Mouse (Mus musculus): ENCODE measurements at regions not wholly inside any gene's neighbourhood (a gene's known extent, or its start where the extent isn't known, plus 50 kb on each side); places are given as distances from the start of the nearest gene placed in this dataset.
"Not testable (repeated sequence)": the region's sequence is repeated elsewhere in the genome, so short reads cannot be mapped to it uniquely, and the experiment has no call there.

GRCm38 (mm10) chr10:96696571-96696970 lies 79.8 kb downstream of the Btg1 start:
- ATAC-seq (ENCODE audit: low FRiP score): no peak
- 90% methylated on average over 7 of the region's 7 CpGs for WGBS
- H3K4me1 ChIP-seq (ENCODE audit: control insufficient read depth, insufficient read depth, low read length): no peaks in the 10 kb centered on the region
- no peaks in the 10 kb centered on the region for H3K9me3 ChIP-seq (ENCODE audit: control insufficient read depth, low read length)
- H3K36me3 ChIP-seq (ENCODE audit: control insufficient read depth, insufficient read depth, low read length): no peaks in the 10 kb centered on the region
- no peak overlapping the region for H3K4me3 ChIP-seq (ENCODE audit: low read depth, low read length)
- H3K27me3 ChIP-seq (ENCODE audit: control insufficient read depth, insufficient read depth, low read length): no peaks in the 10 kb centered on the region
- no peak for DNase-seq (ENCODE audit: low spot score, missing footprints)
- H3K4me2 ChIP-seq: no peak overlapping the region
- H3K9ac ChIP-seq (ENCODE audit: low read length): no peak overlapping the region
- H3K27ac ChIP-seq (ENCODE audit: low read depth, low read length): no peak overlapping the region

GRCm38 (mm10) chr10:96697781-96698180 lies 81.0 kb downstream of the Btg1 start:
- no peak overlapping the region for H3K9ac ChIP-seq (ENCODE audit: low read length)
- 84% methylated on average over 3 of the region's 3 CpGs for WGBS

GRCm38 (mm10) chr10:96706656-96707055 lies 89.8 kb downstream of the Btg1 start:
- Histone ChIP-seq H3K27me3 (ENCODE audit: control insufficient read depth, insufficient read depth, low read length) (no peaks in the 10 kb centered on the region), H3K9ac (ENCODE audit: low read length) (no peak overlapping the region), H3K4me3 (ENCODE audit: low read depth, low read length) (no peak overlapping the region), H3K4me1 (ENCODE audit: control insufficient read depth, insufficient read depth, low read length) (no peaks in the 10 kb centered on the region), H3K9me3 (ENCODE audit: control insufficient read depth, low read length) (no peaks in the 10 kb centered on the region), H3K27ac (ENCODE audit: low read depth, low read length) (no peak overlapping the region), H3K36me3 (ENCODE audit: control insufficient read depth, insufficient read depth, low read length) (no peaks in the 10 kb centered on the region), H3K4me2 (no peak overlapping the region)
- no peak for DNase-seq (ENCODE audit: low spot score, missing footprints)
- no peak for ATAC-seq (ENCODE audit: low FRiP score)
- 92% methylated on average over 4 of the region's 4 CpGs for WGBS

More at GRCm38 (mm10) chr10:96697781-96698180, 81.0 kb downstream of the Btg1 start:
- no peaks in the 10 kb centered on the region for H3K36me3 ChIP-seq (ENCODE audit: control insufficient read depth, insufficient read depth, low read length)
- DNase-seq (ENCODE audit: low spot score, missing footprints) (no peak), ATAC-seq (ENCODE audit: low FRiP score) (no peak)
- H3K27ac ChIP-seq (ENCODE audit: low read depth, low read length): no peak overlapping the region
- no peaks in the 10 kb centered on the region for H3K27me3 ChIP-seq (ENCODE audit: control insufficient read depth, insufficient read depth, low read length)
- no peak overlapping the region for H3K4me3 ChIP-seq (ENCODE audit: low read depth, low read length)
- no peaks in the 10 kb centered on the region for H3K4me1 ChIP-seq (ENCODE audit: control insufficient read depth, insufficient read depth, low read length)
- no peaks in the 10 kb centered on the region for H3K9me3 ChIP-seq (ENCODE audit: control insufficient read depth, low read length)
- no peak overlapping the region for H3K4me2 ChIP-seq

DNA sequence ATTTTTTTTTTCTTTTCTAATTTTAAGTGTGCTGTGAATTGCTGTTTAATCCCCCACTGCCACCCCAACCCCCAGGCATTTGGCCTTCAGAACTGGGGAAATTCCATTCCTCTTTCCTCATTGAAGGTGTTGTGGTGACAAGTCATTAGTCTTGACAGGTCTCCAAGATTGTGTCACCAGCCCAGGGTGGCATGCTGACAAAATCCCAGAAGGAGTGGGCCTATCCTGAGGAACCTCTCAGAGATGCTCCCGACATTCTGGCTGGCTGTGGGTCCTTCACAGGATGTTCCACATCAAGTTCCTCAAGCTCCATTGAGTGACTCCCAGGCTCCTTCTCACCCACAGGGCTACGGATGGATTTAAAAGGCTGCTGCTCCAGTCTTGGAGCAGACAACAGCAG lies 91.7 kb downstream of the Btg1 start:
- Histone ChIP-seq H3K27ac (ENCODE audit: low read depth, low read length) (no peak overlapping the region), H3K9me3 (ENCODE audit: control insufficient read depth, low read length) (no peaks in the 10 kb centered on the region), H3K36me3 (ENCODE audit: control insufficient read depth, insufficient read depth, low read length) (no peaks in the 10 kb centered on the region), H3K4me1 (ENCODE audit: control insufficient read depth, insufficient read depth, low read length) (no peaks in the 10 kb centered on the region), H3K27me3 (ENCODE audit: control insufficient read depth, insufficient read depth, low read length) (no peaks in the 10 kb centered on the region), H3K4me2 (no peak overlapping the region), H3K4me3 (ENCODE audit: low read depth, low read length) (no peak overlapping the region), H3K9ac (ENCODE audit: low read length) (no peak overlapping the region)
- peak; percentile 57 for DNase-seq (ENCODE audit: low spot score, missing footprints)
- no peak for ATAC-seq (ENCODE audit: low FRiP score)
- WGBS: 76% methylated on average over 2 of the region's 2 CpGs

GRCm38 (mm10) chr10:96709698-96710356 lies 93.0 kb downstream of the Btg1 start:
- H3K4me3 ChIP-seq (ENCODE audit: low read depth, low read length): no peak overlapping the region
- no peaks in the 10 kb centered on the region for H3K4me1 ChIP-seq (ENCODE audit: control insufficient read depth, insufficient read depth, low read length)
- H3K27me3 ChIP-seq (ENCODE audit: control insufficient read depth, insufficient read depth, low read length): no peaks in the 10 kb centered on the region
- H3K9ac ChIP-seq (ENCODE audit: low read length): no peak overlapping the region
- no peak overlapping the region for H3K27ac ChIP-seq (ENCODE audit: low read depth, low read length)
- ATAC-seq (ENCODE audit: low FRiP score): no peak
- 92% methylated on average over 13 of the region's 13 CpGs for WGBS
- DNase-seq (ENCODE audit: low spot score, missing footprints): no peak
- no peak overlapping the region for H3K4me2 ChIP-seq
- H3K9me3 ChIP-seq (ENCODE audit: control insufficient read depth, low read length): no peaks in the 10 kb centered on the region
- no peaks in the 10 kb centered on the region for H3K36me3 ChIP-seq (ENCODE audit: control insufficient read depth, insufficient read depth, low read length)

DNA sequence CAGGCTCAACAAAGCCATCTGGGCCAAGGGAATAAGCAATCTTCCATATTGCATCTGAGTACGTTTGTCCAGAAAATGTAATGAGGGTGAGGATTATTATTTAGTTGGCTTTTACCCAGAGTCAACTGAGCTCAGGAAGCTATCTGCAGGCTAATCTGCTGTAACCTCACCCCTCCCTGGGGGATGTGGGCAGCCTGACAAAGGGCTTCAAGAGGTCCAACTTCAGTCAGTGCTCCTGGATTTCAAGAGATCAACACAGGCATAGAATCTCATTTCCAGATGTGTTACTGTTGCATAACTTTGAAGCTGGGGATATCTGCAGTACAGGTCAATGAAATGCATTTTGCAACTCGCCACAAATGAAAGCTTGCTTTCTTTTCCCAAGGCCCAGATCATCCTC lies 95.2 kb downstream of the Btg1 start:
- Histone ChIP-seq H3K4me1 (ENCODE audit: control insufficient read depth, insufficient read depth, low read length) (no peaks in the 10 kb centered on the region), H3K9ac (ENCODE audit: low read length) (no peak overlapping the region), H3K9me3 (ENCODE audit: control insufficient read depth, low read length) (no peaks in the 10 kb centered on the region), H3K4me3 (ENCODE audit: low read depth, low read length) (no peak overlapping the region), H3K4me2 (no peak overlapping the region), H3K27ac (ENCODE audit: low read depth, low read length) (no peak overlapping the region), H3K27me3 (ENCODE audit: control insufficient read depth, insufficient read depth, low read length) (no peaks in the 10 kb centered on the region), H3K36me3 (ENCODE audit: control insufficient read depth, insufficient read depth, low read length) (no peaks in the 10 kb centered on the region)
- ATAC-seq (ENCODE audit: low FRiP score): no peak
- DNase-seq (ENCODE audit: low spot score, missing footprints): peak; percentile 26
- WGBS: 73% methylated on average over 2 of the region's 2 CpGs

- no peak for ATAC-seq (ENCODE audit: low FRiP score)
- no peak for DNase-seq (ENCODE audit: low spot score, missing footprints)
- H3K36me3 ChIP-seq (ENCODE audit: control insufficient read depth, insufficient read depth, low read length): no peaks in the 10 kb centered on the region
- no peak overlapping the region for H3K27ac ChIP-seq (ENCODE audit: low read depth, low read length)
- WGBS: 78% methylated on average over 2 of the region's 2 CpGs
- H3K9me3 ChIP-seq (ENCODE audit: control insufficient read depth, low read length): no peaks in the 10 kb centered on the region
- no peak overlapping the region for H3K4me2 ChIP-seq
- H3K4me1 ChIP-seq (ENCODE audit: control insufficient read depth, insufficient read depth, low read length): peaks cover 3% of the 10 kb centered on the region
- H3K27me3 ChIP-seq (ENCODE audit: control insufficient read depth, insufficient read depth, low read length): no peaks in the 10 kb centered on the region
- no peak overlapping the region for H3K4me3 ChIP-seq (ENCODE audit: low read depth, low read length)
- no peak overlapping the region for H3K9ac ChIP-seq (ENCODE audit: low read length)
Observed at GRCm38 (mm10) chr10:96714702-96715101, 97.9 kb downstream of the Btg1 start.

DNA sequence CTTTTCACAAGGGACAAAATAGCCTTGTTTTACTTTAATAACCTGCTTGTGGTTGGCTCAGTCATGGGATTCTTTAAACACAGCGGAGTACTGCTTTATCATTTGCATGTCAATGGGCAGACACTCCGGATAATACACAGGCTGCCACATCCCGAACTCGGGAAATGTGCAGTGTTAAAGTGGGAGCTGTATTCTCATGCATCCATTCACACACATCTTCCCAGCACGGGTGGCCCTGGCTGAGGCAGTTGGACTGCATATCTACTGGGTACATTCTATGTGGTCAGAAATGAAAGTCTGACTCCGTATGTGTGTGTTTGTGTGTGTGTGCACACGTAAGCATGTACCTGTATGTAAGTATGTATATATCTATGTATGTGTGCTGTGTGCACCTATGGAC lies 100.5 kb downstream of the Btg1 start:
- no peak overlapping the region for H3K4me3 ChIP-seq (ENCODE audit: low read depth, low read length)
- WGBS: 46% methylated on average over 7 of the region's 7 CpGs
- H3K27ac ChIP-seq (ENCODE audit: low read depth, low read length): no peak overlapping the region
- H3K4me2 ChIP-seq: no peak overlapping the region
- no peaks in the 10 kb centered on the region for H3K36me3 ChIP-seq (ENCODE audit: control insufficient read depth, insufficient read depth, low read length)
- H3K4me1 ChIP-seq (ENCODE audit: control insufficient read depth, insufficient read depth, low read length): peaks cover 7% of the 10 kb centered on the region
- DNase-seq (ENCODE audit: low spot score, missing footprints) (peak; percentile 74), ATAC-seq (ENCODE audit: low FRiP score) (peak; percentile 48; the same call in 1 of the 2 replicates)
- no peak overlapping the region for H3K9ac ChIP-seq (ENCODE audit: low read length)
- no peaks in the 10 kb centered on the region for H3K27me3 ChIP-seq (ENCODE audit: control insufficient read depth, insufficient read depth, low read length)
- H3K9me3 ChIP-seq (ENCODE audit: control insufficient read depth, low read length): no peaks in the 10 kb centered on the region

DNA sequence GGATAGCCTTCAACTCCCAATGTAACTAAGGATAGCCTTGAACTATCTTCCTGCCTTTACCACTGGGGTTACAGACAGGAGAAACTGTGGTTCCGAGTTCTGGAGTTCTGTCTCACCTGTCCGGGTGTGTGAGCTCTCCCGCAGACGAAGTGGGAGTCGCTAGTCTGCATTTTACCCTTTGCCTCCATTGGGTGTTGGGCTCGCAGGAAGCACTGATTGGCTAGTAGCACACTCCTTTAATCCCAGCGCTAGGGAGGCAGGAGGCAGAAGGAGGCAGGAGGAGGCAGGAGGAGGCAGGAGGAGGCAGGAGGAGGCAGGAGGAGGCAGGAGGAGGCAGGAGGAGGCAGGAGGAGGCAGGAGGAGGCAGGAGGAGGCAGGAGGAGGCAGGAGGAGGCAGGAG lies 101.9 kb downstream of the Btg1 start:
- H3K9ac ChIP-seq (ENCODE audit: low read length); ATAC-seq (ENCODE audit: low FRiP score); H3K36me3 ChIP-seq (ENCODE audit: control insufficient read depth, insufficient read depth, low read length); DNase-seq (ENCODE audit: low spot score, missing footprints); H3K4me2 ChIP-seq; H3K27me3 ChIP-seq (ENCODE audit: control insufficient read depth, insufficient read depth, low read length); H3K4me3 ChIP-seq (ENCODE audit: low read depth, low read length); H3K27ac ChIP-seq (ENCODE audit: low read depth, low read length); H3K9me3 ChIP-seq (ENCODE audit: control insufficient read depth, low read length): not testable (repeated sequence)
- peaks cover 12% of the 10 kb centered on the region for H3K4me1 ChIP-seq (ENCODE audit: control insufficient read depth, insufficient read depth, low read length)
- WGBS: 88% methylated on average over 7 of the region's 7 CpGs
